Mouse (Mus musculus): Measurements from ENCODE around the gene Dpp6.
A peak's percentile ranks its signal among the peaks of the same experiment; 100 is the strongest.

The Dpp6 gene

GRCm38 (mm10) chr5:27565700-27566099, 748.7 kb downstream of the Dpp6 start:
- no peak for DNase-seq

- DNase-seq: peak; percentile 52
Measured at GRCm38 (mm10) chr5:27587970-27588758, 771.2 kb downstream of the Dpp6 start.

GRCm38 (mm10) chr5:27604132-27604531, 787.1 kb downstream of the Dpp6 start:
- DNase-seq: no peak

GRCm38 (mm10) chr5:27615769-27616168, 798.8 kb downstream of the Dpp6 start:
- no peak for DNase-seq

GRCm38 (mm10) chr5:27621811-27622210, 804.8 kb downstream of the Dpp6 start:
- no peak for DNase-seq

GRCm38 (mm10) chr5:27623876-27624275, 806.9 kb downstream of the Dpp6 start:
- no peak for DNase-seq

- DNase-seq: no peak
Measured at GRCm38 (mm10) chr5:27632151-27632550, 815.1 kb downstream of the Dpp6 start.

GRCm38 (mm10) chr5:27635941-27636340, 818.9 kb downstream of the Dpp6 start:
- DNase-seq: no peak

GRCm38 (mm10) chr5:27641876-27642275, 824.9 kb downstream of the Dpp6 start:
- no peak for DNase-seq

GRCm38 (mm10) chr5:27651879-27652814, 835.1 kb downstream of the Dpp6 start:
- no peak for DNase-seq

- no peak for DNase-seq
Measured at GRCm38 (mm10) chr5:27656101-27656500, 839.1 kb downstream of the Dpp6 start.

- DNase-seq: no peak
Measured at GRCm38 (mm10) chr5:27657672-27658071, 840.7 kb downstream of the Dpp6 start.

GRCm38 (mm10) chr5:27658165-27658564, 841.2 kb downstream of the Dpp6 start:
- no peak for DNase-seq

- DNase-seq: no peak
Measured at GRCm38 (mm10) chr5:27658569-27658968, 841.6 kb downstream of the Dpp6 start.

- DNase-seq: no peak
Measured at GRCm38 (mm10) chr5:27659019-27659418, 842.0 kb downstream of the Dpp6 start.

- DNase-seq: no peak
Measured at GRCm38 (mm10) chr5:27659781-27660180, 842.8 kb downstream of the Dpp6 start.

GRCm38 (mm10) chr5:27664111-27664510, 847.1 kb downstream of the Dpp6 start:
- no peak for DNase-seq

- no peak for DNase-seq
Measured at GRCm38 (mm10) chr5:27671487-27671886, 854.5 kb downstream of the Dpp6 start.

- peak; percentile 73 for DNase-seq
Measured at GRCm38 (mm10) chr5:27677247-27677666, 860.3 kb downstream of the Dpp6 start.

- no peak for DNase-seq
Measured at GRCm38 (mm10) chr5:27679151-27679550, 862.1 kb downstream of the Dpp6 start.

- no peak for DNase-seq
Measured at GRCm38 (mm10) chr5:27680476-27680875, 863.5 kb downstream of the Dpp6 start.

- no peak for DNase-seq
Measured at GRCm38 (mm10) chr5:27685162-27685561, 868.2 kb downstream of the Dpp6 start.

- DNase-seq: no peak
Measured at GRCm38 (mm10) chr5:27685923-27686322, 868.9 kb downstream of the Dpp6 start.

- DNase-seq: no peak
Measured at GRCm38 (mm10) chr5:27687311-27687710, 870.3 kb downstream of the Dpp6 start.

All from layer of hippocampus, adult 9-11 months (tissue).